Mouse (Mus musculus) ES-E14 (cell line): ENCODE data around the gene Rps19bp1.

Experiments used
- CHD2 ChIP-seq: IDR thresholded peaks from 2 replicates; pipeline ENCODE4 v1.6.1; 2014; ENCODE audit warnings: mild to moderate bottlenecking, low read depth, low read length, inconsistent platforms
- HCFC1 ChIP-seq: IDR thresholded peaks from 2 replicates; pipeline ENCODE4 v1.6.1; 2012; ENCODE audit warnings: low read length, inconsistent platforms, borderline replicate concordance; ENCODE audit not compliant: insufficient read depth
- ZC3H11A ChIP-seq: IDR thresholded peaks from 2 replicates; pipeline ENCODE4 v1.6.1; 2012; ENCODE audit warnings: low read depth, mild to moderate bottlenecking, inconsistent platforms, low read length, borderline replicate concordance
- ZNF384 ChIP-seq: IDR thresholded peaks from 2 replicates; pipeline ENCODE4 v1.6.1; 2012; ENCODE audit warnings: low read depth, low read length, inconsistent platforms

DNA sequence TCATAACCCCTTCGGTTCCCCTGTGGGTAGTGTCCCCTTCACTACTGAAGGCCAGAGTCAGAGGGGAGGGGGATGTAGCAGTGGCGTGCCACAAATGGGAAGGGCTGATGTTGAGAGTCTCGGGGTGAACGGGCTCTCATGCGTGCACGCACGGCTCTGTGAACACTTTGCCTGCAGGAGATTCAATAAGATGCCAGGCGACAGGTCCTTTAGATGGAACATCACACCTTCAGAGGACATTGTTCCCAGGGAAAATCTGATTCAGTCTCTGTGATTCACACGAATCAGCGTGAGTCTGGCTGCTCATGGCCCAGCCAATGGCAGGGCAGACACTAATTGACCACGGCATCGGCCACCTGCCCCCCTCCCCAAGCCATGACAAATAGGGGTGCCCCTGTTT is 40.1 kb upstream of the Rps19bp1 start:
- TF ChIP-seq CHD2 (no peak), HCFC1 (no peak), ZNF384 (no peak), ZC3H11A (no peak)
